ENCODE assay signal across 9 mouse cellular contexts in the genomic region with DNA sequence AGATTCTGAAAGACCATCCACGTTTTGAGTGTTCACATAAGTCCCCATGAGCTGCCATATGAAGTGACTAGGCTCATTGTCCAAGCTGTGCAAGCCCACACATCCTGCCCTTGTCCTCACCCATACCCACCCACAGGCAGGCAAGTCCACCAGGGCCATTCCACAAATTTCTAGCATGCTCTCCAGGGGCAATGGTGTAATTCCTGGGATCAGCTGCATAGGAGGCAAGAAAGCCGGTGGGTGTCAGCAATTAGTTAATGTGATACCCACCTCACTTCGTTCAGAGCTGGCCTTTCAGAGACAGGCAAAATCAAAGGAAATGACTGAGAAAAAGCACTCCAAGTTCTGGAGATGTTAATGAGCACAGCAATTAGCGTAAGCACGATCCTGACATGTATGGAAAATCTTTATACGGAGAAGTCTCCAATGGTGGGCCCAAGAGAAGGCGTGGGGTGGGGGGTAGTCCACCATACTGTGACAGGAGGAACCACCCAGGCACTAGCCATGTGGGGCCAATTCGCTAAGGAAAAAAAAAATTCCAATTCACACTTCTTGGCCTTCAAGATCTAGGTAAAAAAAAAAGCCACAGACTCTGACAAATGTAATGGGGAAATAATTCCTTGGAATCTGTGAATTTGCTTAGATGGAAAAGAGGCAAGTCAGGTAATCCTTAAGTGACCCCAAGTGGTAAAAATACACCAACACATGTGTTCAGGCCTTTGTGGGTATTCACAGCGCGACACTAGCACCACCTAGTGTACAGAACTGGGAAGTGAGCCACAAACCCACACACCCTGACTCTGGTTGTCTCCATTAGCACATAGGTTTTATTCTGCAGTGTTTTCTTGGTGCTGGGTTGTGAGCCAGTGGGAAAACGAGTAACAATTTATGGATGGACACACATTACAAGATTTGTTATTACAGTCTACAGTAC. TPM values are rescaled to one million over a fixed set of nuclear protein-coding genes. Genes with fewer than 3 reads are reported as not detected.
A peak's percentile ranks its signal among the peaks of the same experiment; 100 is the strongest.
DNase-seq lines count a peak whose midpoint lies in the region; ATAC-seq and TF ChIP-seq lines count a peak whose summit lies in the region.
"Had no signal": no experiment of that assay in that cellular context is flagged by ENCODE, and none has a peak within 500 bp of the region (broad histone marks: within the 10 kb centered on the region; RNA-seq: fewer than 3 reads in every experiment).

No protein-coding gene starts in this region.

- peak; percentile 62 for DNase-seq in CD4-positive helper T cell, adult 2 months (ENCODE audit: low read depth, low spot score)
- DNase-seq in brain, adult 2 months (ENCODE audit: low read depth, low spot score) = peak; percentile 93
- peak; percentile 95 for DNase-seq in kidney, postnatal 0 days (ENCODE audit: low spot score)
- DNase-seq in liver, embryonic 11.5 days (ENCODE audit: low spot score) = peak; percentile 63
- DNase-seq in neural tube, embryonic 11.5 days (ENCODE audit: low spot score) = peak; percentile 89

- no peak overlapping the region for H3K9ac ChIP-seq in heart, embryonic 12.5 days
- no peak overlapping the region for H3K9ac ChIP-seq in kidney, postnatal 0 days (ENCODE audit: low read depth, low read length)
- no peak overlapping the region for H3K9ac ChIP-seq in liver, embryonic 11.5 days (ENCODE audit: low read depth, low read length)
- no peak overlapping the region for H3K9ac ChIP-seq in neural tube, embryonic 11.5 days (ENCODE audit: low read length)
- no peak overlapping the region for H3K9ac ChIP-seq in stomach, embryonic 16.5 days (ENCODE audit: low read length)

- ATAC-seq in erythroblast, adult 5-6 weeks (replicated peaks; ENCODE audit: low FRiP score, poor library complexity, severe bottlenecking) = peak; percentile 90
- ATAC-seq in heart, embryonic 12.5 days (ENCODE audit: insufficient number of reproducible peaks, low FRiP score) = peak; percentile 70
- peak; percentile 82 for ATAC-seq in kidney, postnatal 0 days (replicated peaks; ENCODE audit: low FRiP score, low read depth)
- peak; percentile 74 for ATAC-seq in liver, embryonic 11.5 days (replicated peaks; ENCODE audit: low FRiP score)
- ATAC-seq in neural tube, embryonic 11.5 days (ENCODE audit: insufficient read depth, low FRiP score, low TSS enrichment) = peak; percentile 82
- ATAC-seq in stomach, embryonic 16.5 days (ENCODE audit: insufficient read depth, low FRiP score) = peak; percentile 85; the same call in 1 of the 2 replicates

- peak; percentile 100 for TF ChIP-seq CTCF in kidney, postnatal 0 days (IDR thresholded peaks at IDR 0.05; ENCODE audit: low read depth)

- H3K9me3 ChIP-seq in heart, embryonic 12.5 days (replicated peaks) = no peaks in the 10 kb centered on the region
- no peaks in the 10 kb centered on the region for H3K9me3 ChIP-seq in kidney, postnatal 0 days (replicated peaks; ENCODE audit: low read length)
- no peaks in the 10 kb centered on the region for H3K9me3 ChIP-seq in liver, embryonic 11.5 days (ENCODE audit: control insufficient read depth, low read length)
- no peaks in the 10 kb centered on the region for H3K9me3 ChIP-seq in neural tube, embryonic 11.5 days (ENCODE audit: control insufficient read depth, low read length)
- 0 out of 2 replicates have a peak, but pooled peaks cover 4% of the 10 kb centered on the region for H3K9me3 ChIP-seq in stomach, embryonic 16.5 days (replicated peaks; ENCODE audit: control insufficient read depth, low read length)

- H3K4me2 ChIP-seq in heart, embryonic 12.5 days = no peak overlapping the region
- H3K4me2 ChIP-seq in kidney, postnatal 0 days (ENCODE audit: low read length) = no peak overlapping the region
- H3K4me2 ChIP-seq in liver, embryonic 11.5 days = no peak overlapping the region
- H3K4me2 ChIP-seq in neural tube, embryonic 11.5 days (ENCODE audit: low read depth) = no peak overlapping the region
- no peak overlapping the region for H3K4me2 ChIP-seq in stomach, embryonic 16.5 days (ENCODE audit: low read depth, low read length)

- WGBS in heart, embryonic 12.5 days = 35% methylated on average over 11 of the region's 11 CpGs
- WGBS in kidney, postnatal 0 days = 28% methylated on average over 11 of the region's 11 CpGs
- WGBS in liver, embryonic 11.5 days = 43% methylated on average over 11 of the region's 11 CpGs
- WGBS in neural tube, embryonic 11.5 days = 31% methylated on average over 11 of the region's 11 CpGs
- 38% methylated on average over 11 of the region's 11 CpGs for WGBS in stomach, embryonic 16.5 days

- H3K27ac ChIP-seq in heart, embryonic 12.5 days (ENCODE audit: poor library complexity, severe bottlenecking) = no peak overlapping the region
- H3K27ac ChIP-seq in kidney, postnatal 0 days = no peak overlapping the region
- H3K27ac ChIP-seq in liver, embryonic 11.5 days (ENCODE audit: low read depth, low read length) = no peak overlapping the region
- no peak overlapping the region for H3K27ac ChIP-seq in neural tube, embryonic 11.5 days (ENCODE audit: low read depth, low read length)
- no peak overlapping the region for H3K27ac ChIP-seq in stomach, embryonic 16.5 days (ENCODE audit: low read length)

- H3K36me3 ChIP-seq in heart, embryonic 12.5 days = peaks cover 18% of the 10 kb centered on the region
- H3K36me3 ChIP-seq in kidney, postnatal 0 days (ENCODE audit: insufficient read depth, low read length) = peaks cover 10% of the 10 kb centered on the region
- peaks cover 20% of the 10 kb centered on the region for H3K36me3 ChIP-seq in liver, embryonic 11.5 days (ENCODE audit: control insufficient read depth, insufficient read depth, low read length)
- 0 out of 2 replicates have a peak, but pooled peaks cover 4% of the 10 kb centered on the region for H3K36me3 ChIP-seq in neural tube, embryonic 11.5 days (ENCODE audit: control insufficient read depth, insufficient read depth, low read length)
- 0 out of 2 replicates have a peak, but pooled peaks cover under 1% of the 10 kb centered on the region for H3K36me3 ChIP-seq in stomach, embryonic 16.5 days (ENCODE audit: control insufficient read depth, insufficient read depth, low read length)

- no peaks in the 10 kb centered on the region for H3K27me3 ChIP-seq in heart, embryonic 12.5 days (replicated peaks)
- no peaks in the 10 kb centered on the region for H3K27me3 ChIP-seq in kidney, postnatal 0 days (ENCODE audit: insufficient read depth, low read length)
- no peaks in the 10 kb centered on the region for H3K27me3 ChIP-seq in liver, embryonic 11.5 days (replicated peaks; ENCODE audit: control insufficient read depth, insufficient read depth, low read length)
- H3K27me3 ChIP-seq in neural tube, embryonic 11.5 days (ENCODE audit: control insufficient read depth, insufficient read depth, low read length) = no peaks in the 10 kb centered on the region
- no peaks in the 10 kb centered on the region for H3K27me3 ChIP-seq in stomach, embryonic 16.5 days (ENCODE audit: control insufficient read depth, insufficient read depth, low read length)

- peaks cover 38% of the 10 kb centered on the region for H3K4me1 ChIP-seq in heart, embryonic 12.5 days (replicated peaks)
- peaks cover 13% of the 10 kb centered on the region for H3K4me1 ChIP-seq in kidney, postnatal 0 days (replicated peaks; ENCODE audit: insufficient read depth, low read length)
- peaks cover 18% of the 10 kb centered on the region for H3K4me1 ChIP-seq in liver, embryonic 11.5 days (replicated peaks; ENCODE audit: control insufficient read depth, insufficient read depth, low read length)
- peaks cover under 1% of the 10 kb centered on the region; the same call in 1 of the 2 replicates for H3K4me1 ChIP-seq in neural tube, embryonic 11.5 days (ENCODE audit: control insufficient read depth, insufficient read depth, low read length)
- H3K4me1 ChIP-seq in stomach, embryonic 16.5 days (ENCODE audit: control insufficient read depth, insufficient read depth, low read length) = peaks cover 12% of the 10 kb centered on the region; the same call in 1 of the 2 replicates

- no peak overlapping the region for H3K4me3 ChIP-seq in heart, embryonic 12.5 days
- no peak overlapping the region for H3K4me3 ChIP-seq in kidney, postnatal 0 days (replicated peaks; ENCODE audit: low read depth, low read length)
- H3K4me3 ChIP-seq in liver, embryonic 11.5 days (ENCODE audit: low read depth, low read length) = no peak overlapping the region
- H3K4me3 ChIP-seq in neural tube, embryonic 11.5 days (ENCODE audit: low read depth, low read length) = no peak overlapping the region
- H3K4me3 ChIP-seq in stomach, embryonic 16.5 days (replicated peaks; ENCODE audit: low read length) = no peak overlapping the region
- H3K4me3 ChIP-seq: erythroblast, embryonic 14.5 days had no signal

RNA-seq across cellular contexts. Expression of gene Ddx1, which starts 34.4 kb away (rescaled TPM):
- 10.4 and 30.9 TPM in 2 replicates for total RNA-seq in erythroblast, adult 5-6 weeks (2015; ENCODE audit: low replicate concordance)
- total RNA-seq in erythroblast, adult 5-6 weeks (2017; ENCODE audit: low replicate concordance) = 23.3 and 53.0 TPM in 2 replicates
- polyA plus RNA-seq in heart, embryonic 12.5 days (2016; fragmentation: Nextera tagmentation; extraction: Ambion mirVana) = 97.4 and 102 TPM in 2 replicates
- polyA plus RNA-seq in kidney, postnatal 0 days (2015; fragmentation: Nextera tagmentation; extraction: Ambion mirVana) = 102 and 118 TPM in 2 replicates
- 158 and 196 TPM in 2 replicates for polyA plus RNA-seq in liver, embryonic 11.5 days (2014; fragmentation: Nextera tagmentation; extraction: Ambion mirVana)
- 209 and 215 TPM in 2 replicates for polyA plus RNA-seq in neural tube, embryonic 11.5 days (2014; fragmentation: Nextera tagmentation; extraction: Ambion mirVana)
- 122 and 134 TPM in 2 replicates for polyA plus RNA-seq in stomach, embryonic 16.5 days (2015; fragmentation: Nextera tagmentation; extraction: Ambion mirVana)

RNA-seq across cellular contexts. Expression of gene Nbas, which starts 54.3 kb away (rescaled TPM):
- 1.3 TPM in 2 replicates for total RNA-seq in erythroblast, adult 5-6 weeks (2015; ENCODE audit: low replicate concordance)
- 3.8 and 4.2 TPM in 2 replicates for total RNA-seq in erythroblast, adult 5-6 weeks (2017; ENCODE audit: low replicate concordance)
- polyA plus RNA-seq in heart, embryonic 12.5 days (2016; fragmentation: Nextera tagmentation; extraction: Ambion mirVana) = 10.9 and 11.5 TPM in 2 replicates
- polyA plus RNA-seq in kidney, postnatal 0 days (2015; fragmentation: Nextera tagmentation; extraction: Ambion mirVana) = 8.0 and 8.2 TPM in 2 replicates
- polyA plus RNA-seq in liver, embryonic 11.5 days (2014; fragmentation: Nextera tagmentation; extraction: Ambion mirVana) = 13.3 and 13.6 TPM in 2 replicates
- polyA plus RNA-seq in neural tube, embryonic 11.5 days (2014; fragmentation: Nextera tagmentation; extraction: Ambion mirVana) = 19.2 and 20.3 TPM in 2 replicates
- 23.6 and 25.6 TPM in 2 replicates for polyA plus RNA-seq in stomach, embryonic 16.5 days (2015; fragmentation: Nextera tagmentation; extraction: Ambion mirVana)
